Mouse (Mus musculus) small intestine, adult 2 months (tissue): ENCODE data around the gene Spata21. TPM values are rescaled to one million over a fixed set of nuclear protein-coding genes. Genes with fewer than 3 reads are reported as not detected.

ENCODE experiments used
- H3K27ac ChIP-seq: fragments of 200-500 bp; 2 replicates; pipeline ENCODE4 v1.5.1; 2012; ENCODE audit warnings: low read depth, low read length, control low read depth, inconsistent platforms; ENCODE audit not compliant: insufficient read depth
- H3K27me3 ChIP-seq: fragments of 200-500 bp; 2 replicates; pipeline ENCODE4 v1.6.1; 2012; ENCODE audit warnings: mild to moderate bottlenecking, moderate library complexity, low read length, inconsistent platforms; ENCODE audit not compliant: control insufficient read depth, insufficient read depth
- H3K36me3 ChIP-seq: fragments of 200-500 bp; 2 replicates; pipeline ENCODE4 v1.6.1; 2012; ENCODE audit warnings: mild to moderate bottlenecking, low read length, control low read depth, inconsistent platforms; ENCODE audit not compliant: control insufficient read depth, insufficient read depth
- H3K4me1 ChIP-seq: fragments of 200-500 bp; 2 replicates; pipeline ENCODE4 v1.6.1; 2012; ENCODE audit warnings: low read length, inconsistent platforms, mixed read lengths; ENCODE audit not compliant: control insufficient read depth, insufficient read depth, insufficient read length
- H3K4me3 ChIP-seq: fragments of 200-500 bp; 2 replicates; pipeline ENCODE4 v1.5.1; 2012; ENCODE audit warnings: low read depth, mild to moderate bottlenecking, control low read depth, inconsistent platforms, low read length, moderate library complexity
- CTCF ChIP-seq: fragments of 200-500 bp; IDR thresholded peaks from 2 replicates; pipeline ENCODE4 v1.5.1; 2012; ENCODE audit warnings: low read depth, mild to moderate bottlenecking, control low read depth, inconsistent platforms, low read length, moderate library complexity, mixed read lengths; ENCODE audit not compliant: insufficient replicate concordance, insufficient read length; ENCODE audit errors: extremely low read depth
- POLR2A ChIP-seq: fragments of 200-500 bp; IDR thresholded peaks from 2 replicates; pipeline ENCODE4 v1.6.1; 2012; ENCODE audit warnings: low read depth, mild to moderate bottlenecking, control low read depth, inconsistent platforms, low read length, moderate library complexity
- WGBS: fragments of 180-500 bp; shearing (Covaris S2); methylation state at CpG from one replicate; pipeline ENCODE4 v1.1.7; 2018; 5-methylcytosine and 5-hydroxymethylcytosine counted together
- polyA plus RNA-seq: library from polyadenylated mRNA; depleted of rRNA; stranded (reverse); fragments of >200 nt; gene quantifications from 2 replicates; pipeline ENCODE4 v1.2.3, GENCODE M21; 2012

The Spata21 gene
- polyA plus RNA-seq, 1 experiment, result not detected

- no peak for TF ChIP-seq CTCF
- TF ChIP-seq POLR2A, result no peak
- 87% methylated on average over 4 of the region's 4 CpGs for WGBS
- H3K4me1 ChIP-seq, result peaks cover 4% of the 10 kb centered on the region; the same call in 1 of the 2 replicates
- no peak overlapping the region for H3K4me3 ChIP-seq
- no peak overlapping the region for H3K27ac ChIP-seq
- no peaks in the 10 kb centered on the region for H3K27me3 ChIP-seq
- H3K36me3 ChIP-seq, result peaks cover 37% of the 10 kb centered on the region
Observed at GRCm38 (mm10) chr4:141074109-141074508, 14.0 kb upstream of the Spata21 start.

GRCm38 (mm10) chr4:141076761-141077506 is 11.2 kb upstream of the Spata21 start:
- Histone ChIP-seq H3K36me3 (peaks cover 13% of the 10 kb centered on the region), H3K4me3 (peak overlapping the region; percentile 92), H3K4me1 (peaks cover 4% of the 10 kb centered on the region; the same call in 1 of the 2 replicates), H3K27me3 (no peaks in the 10 kb centered on the region), H3K27ac (no peak overlapping the region; the same call in 1 of the 2 replicates)
- 50% methylated on average over 17 of the region's 17 CpGs for WGBS
- TF ChIP-seq POLR2A (no peak), CTCF (no peak)

GRCm38 (mm10) chr4:141077681-141078509 is 10.2 kb upstream of the Spata21 start, which contains the start of gene Necap2:
TSS of gene Necap2 (minus strand) at chr4:141078357.
- Histone ChIP-seq H3K27ac (peak within 1 kb of the TSS; percentile 53; the same call in 1 of the 2 replicates), H3K4me3 (peak within 1 kb of the TSS; percentile 92), H3K4me1 (peaks cover 4% of the 10 kb centered on the region; the same call in 1 of the 2 replicates), H3K36me3 (peaks cover 7% of the 10 kb centered on the region; the same call in 1 of the 2 replicates), H3K27me3 (no peaks in the 10 kb centered on the region)
- TF ChIP-seq CTCF (peak; percentile 85), POLR2A (peak; percentile 86; the same call in 1 of the 2 replicates)
- WGBS, result under 1% methylated on average over 67 of the region's 67 CpGs

- peaks cover 1% of the 10 kb centered on the region; the same call in 1 of the 2 replicates for H3K36me3 ChIP-seq
- no peak for TF ChIP-seq POLR2A
- no peak for TF ChIP-seq CTCF
- H3K27ac ChIP-seq, result no peak overlapping the region
- no peak overlapping the region for H3K4me3 ChIP-seq
- 68% methylated on average over 18 of the region's 18 CpGs for whole genome bisulfite sequencing
- peaks cover 4% of the 10 kb centered on the region; the same call in 1 of the 2 replicates for H3K4me1 ChIP-seq
- no peaks in the 10 kb centered on the region for H3K27me3 ChIP-seq
Observed at GRCm38 (mm10) chr4:141078510-141079137, 9.5 kb upstream of the Spata21 start.

GRCm38 (mm10) chr4:141086862-141087261 is 1.3 kb upstream of the Spata21 start:
- H3K4me3 ChIP-seq, result no peak overlapping the region
- TF ChIP-seq CTCF (no peak), POLR2A (no peak)
- peaks cover 5% of the 10 kb centered on the region; the same call in 1 of the 2 replicates for H3K4me1 ChIP-seq
- no peaks in the 10 kb centered on the region for H3K36me3 ChIP-seq
- no peak overlapping the region for H3K27ac ChIP-seq
- WGBS, result 57% methylated on average over 10 of the region's 10 CpGs
- no peaks in the 10 kb centered on the region for H3K27me3 ChIP-seq

GRCm38 (mm10) chr4:141088714-141089113 is 581 bp downstream of the Spata21 start:
- 65% methylated on average over 9 of the region's 9 CpGs for WGBS

More at GRCm38 (mm10) chr4:141088714-141089113, 581 bp downstream of the Spata21 start:
- peaks cover 5% of the 10 kb centered on the region; the same call in 1 of the 2 replicates for H3K4me1 ChIP-seq
- TF ChIP-seq POLR2A (no peak), CTCF (no peak)
- H3K27me3 ChIP-seq, result no peaks in the 10 kb centered on the region
- H3K27ac ChIP-seq, result no peak overlapping the region
- H3K36me3 ChIP-seq, result no peaks in the 10 kb centered on the region
- H3K4me3 ChIP-seq, result no peak overlapping the region
